Mouse (Mus musculus) CH12.LX (cell line): ENCODE measurements around the gene Gm20532. TPM values are rescaled to one million over a fixed set of nuclear protein-coding genes. Genes with fewer than 3 reads are reported as not detected.
A peak's percentile ranks its signal among the peaks of the same experiment; 100 is the strongest.
"Not testable (repeated sequence)": the region's sequence is repeated elsewhere in the genome, so short reads cannot be mapped to it uniquely, and the experiment has no call there.

Experiments
- DNase-seq: peaks from one replicate; pipeline ENCODE4 v3.0.0-alpha.2; 2013; ENCODE audit errors: extremely low read depth
- H3K27ac ChIP-seq: 2 replicates; pipeline ENCODE4 v1.5.1; 2012; ENCODE audit warnings: low read depth, mild to moderate bottlenecking, control low read depth, moderate library complexity; ENCODE audit not compliant: insufficient read depth
- H3K27me3 ChIP-seq: replicated peaks from 2 replicates; pipeline ENCODE3; 2012; ENCODE audit warnings: inconsistent platforms
- H3K36me3 ChIP-seq, 2 experiments: replicated peaks in 1 of 2; 2 replicates each; pipeline versions ENCODE3 to v1.6.1; 2012; ENCODE audit warnings: inconsistent platforms in 1 of 2, low read length in 1 of 2, mild to moderate bottlenecking in 1 of 2, mixed read lengths in 1 of 2, moderate library complexity in 1 of 2; ENCODE audit not compliant: control insufficient read depth in 1 of 2, insufficient read depth in 1 of 2
- H3K4me1 ChIP-seq, 2 experiments: 2 replicates each; pipeline ENCODE4 v1.6.1; 2012; ENCODE audit warnings: inconsistent platforms in 1 of 2, moderate library complexity in 1 of 2; ENCODE audit not compliant: insufficient read depth in 2 of 2, control insufficient read depth in 1 of 2
- H3K4me2 ChIP-seq: 2 replicates; pipeline ENCODE4 v1.6.1; 2012; ENCODE audit warnings: low read depth, mild to moderate bottlenecking, control low read depth; ENCODE audit not compliant: poor library complexity, insufficient read depth, severe bottlenecking
- H3K4me3 ChIP-seq, 3 experiments: fragments of 150-350 bp in 1 of 3; sonication (generic) in 1 of 3; replicated peaks in 1 of 3; 2 replicates each; pipeline versions ENCODE3 to v1.5.1; 2011 to 2012; ENCODE audit warnings: low read depth in 2 of 3, low read length in 2 of 3, mild to moderate bottlenecking in 2 of 3, moderate library complexity in 2 of 3, control low read depth in 1 of 3, improper control_type of control experiment in 1 of 3, inconsistent platforms in 1 of 3, mixed read lengths in 1 of 3; ENCODE audit not compliant: poor library complexity in 1 of 3
- H3K79me2 ChIP-seq: replicated peaks from 2 replicates; pipeline ENCODE4 v1.6.1; 2012; ENCODE audit warnings: mild to moderate bottlenecking, moderate library complexity; ENCODE audit not compliant: control insufficient read depth, poor library complexity, insufficient read depth, severe bottlenecking; ENCODE audit errors: extremely low read depth
- H3K9ac ChIP-seq: 2 replicates; pipeline ENCODE4 v1.6.1; 2012; ENCODE audit warnings: low read depth, mild to moderate bottlenecking, control low read depth, moderate library complexity; ENCODE audit not compliant: insufficient read depth
- H3K9me3 ChIP-seq: replicated peaks from 2 replicates; pipeline ENCODE3; 2012; ENCODE audit warnings: low read length, inconsistent platforms, mixed read lengths
- BHLHE40 ChIP-seq: IDR thresholded peaks from 2 replicates; pipeline ENCODE4 v1.6.1; 2011; ENCODE audit warnings: mild to moderate bottlenecking, low read depth, low read length, improper control_type of control experiment
- CHD1 ChIP-seq: IDR thresholded peaks from 2 replicates; pipeline ENCODE4 v1.6.1; 2012; ENCODE audit warnings: low read depth, low read length, improper control_type of control experiment, inconsistent platforms
- CHD2 ChIP-seq: IDR thresholded peaks from 2 replicates; pipeline ENCODE4 v1.6.1; 2011; ENCODE audit warnings: low read length, improper control_type of control experiment
- CTCF ChIP-seq, 2 experiments: IDR thresholded peaks in 1 of 2; conservative IDR thresholded peaks in 1 of 2; 2 replicates each; pipeline ENCODE4 v1.5.1; 2011 to 2012; ENCODE audit warnings: low read depth in 2 of 2, low read length in 2 of 2, improper control_type of control experiment in 1 of 2, inconsistent platforms in 1 of 2, mild to moderate bottlenecking in 1 of 2, moderate library complexity in 1 of 2
- ELF1 ChIP-seq: IDR thresholded peaks from 2 replicates; pipeline ENCODE4 v1.6.1; 2014; ENCODE audit warnings: low read depth, mild to moderate bottlenecking, inconsistent platforms, low read length, improper control_type of control experiment
- EP300 ChIP-seq: IDR thresholded peaks from 2 replicates; pipeline ENCODE4 v1.6.1; 2011; ENCODE audit warnings: low read length, improper control_type of control experiment
- ETS1 ChIP-seq: conservative IDR thresholded peaks from 2 replicates; pipeline ENCODE4 v1.6.1; 2012; ENCODE audit warnings: low read depth, mild to moderate bottlenecking, inconsistent platforms, low read length, improper control_type of control experiment, moderate library complexity
- HCFC1 ChIP-seq: IDR thresholded peaks from 2 replicates; pipeline ENCODE4 v1.6.1; 2012; ENCODE audit warnings: low read depth, mild to moderate bottlenecking, inconsistent platforms, low read length, improper control_type of control experiment
- JUN ChIP-seq: IDR thresholded peaks from 2 replicates; pipeline ENCODE4 v1.6.1; 2011; ENCODE audit warnings: low read depth, mild to moderate bottlenecking, low read length, improper control_type of control experiment, moderate library complexity; ENCODE audit not compliant: insufficient read depth
- KAT2A ChIP-seq: IDR thresholded peaks from 2 replicates; pipeline ENCODE4 v1.6.1; 2012; ENCODE audit warnings: low read length, improper control_type of control experiment, inconsistent platforms; ENCODE audit not compliant: insufficient replicate concordance
- MAFK ChIP-seq: IDR thresholded peaks from 2 replicates; pipeline ENCODE4 v1.6.1; 2011; ENCODE audit warnings: low read length, improper control_type of control experiment; ENCODE audit not compliant: insufficient replicate concordance
- MEF2A ChIP-seq: IDR thresholded peaks from 2 replicates; pipeline ENCODE4 v1.6.1; 2014; ENCODE audit warnings: low read depth, mild to moderate bottlenecking, inconsistent platforms, low read length, improper control_type of control experiment, borderline replicate concordance
- NELFE ChIP-seq: IDR thresholded peaks from 2 replicates; pipeline ENCODE4 v1.6.1; 2011; ENCODE audit warnings: low read depth, low read length, improper control_type of control experiment
- NRF1 ChIP-seq: IDR thresholded peaks from 2 replicates; pipeline ENCODE4 v1.6.1; 2014; ENCODE audit warnings: low read depth, mild to moderate bottlenecking, inconsistent platforms, low read length, improper control_type of control experiment, moderate library complexity
- PAX5 ChIP-seq: IDR thresholded peaks from 2 replicates; pipeline ENCODE4 v1.6.1; 2012; ENCODE audit warnings: low read length, inconsistent platforms, mixed read lengths
- POLR2A ChIP-seq: IDR thresholded peaks from 2 replicates; pipeline ENCODE4 v1.6.1; 2011; ENCODE audit warnings: low read depth, mild to moderate bottlenecking, improper control_type of control experiment, low read length
- RAD21 ChIP-seq: IDR thresholded peaks from 2 replicates; pipeline ENCODE4 v1.6.1; 2011; ENCODE audit warnings: low read depth, mild to moderate bottlenecking, low read length, improper control_type of control experiment, moderate library complexity
- RCOR1 ChIP-seq: conservative IDR thresholded peaks from 2 replicates; pipeline ENCODE4 v1.6.1; 2012; ENCODE audit warnings: low read depth, mild to moderate bottlenecking, inconsistent platforms, low read length, improper control_type of control experiment
- SMC3 ChIP-seq: IDR thresholded peaks from 2 replicates; pipeline ENCODE4 v1.6.1; 2011; ENCODE audit warnings: low read depth, low read length, improper control_type of control experiment
- ZC3H11A ChIP-seq: IDR thresholded peaks from 2 replicates; pipeline ENCODE4 v1.6.1; 2012; ENCODE audit warnings: low read depth, mild to moderate bottlenecking, inconsistent platforms, low read length, improper control_type of control experiment
- ZMIZ1 ChIP-seq: IDR thresholded peaks from 2 replicates; pipeline ENCODE4 v1.6.1; 2012; ENCODE audit warnings: low read depth, mild to moderate bottlenecking, inconsistent platforms, low read length, improper control_type of control experiment
- dilution Hi-C: fragments of 300-500 bp; cut with MboI; formaldehyde crosslinking; loops from 2 replicates; pipeline ENCODE4 v1.14.3; 2020; ENCODE audit warnings: low sequenced_read_pairs; ENCODE audit not compliant: extremely low pct_unique_long_range_greater_than_20kb, extremely low pct_ligation_motif_present
- in situ Hi-C: fragments of 300-500 bp; cut with MboI; formaldehyde crosslinking; loops from 3 replicates; pipeline ENCODE4 v1.14.3; 2019; ENCODE audit warnings: low sequenced_read_pairs, low pct_ligation_motif_present, low pct_unique_long_range_greater_than_20kb, mixed read lengths
- polyA plus RNA-seq: library from polyadenylated mRNA; unstranded; fragments of >175 nt; gene quantifications from 2 replicates; pipeline ENCODE4 v1.2.1, GENCODE M21; 2012; ENCODE audit warnings: low read depth; ENCODE audit not compliant: insufficient read length
- total RNA-seq, 2 experiments: library from RNA; depleted of rRNA; stranded (reverse); fragments of 300-350 nt in 1 of 2; fragments of >200 nt in 1 of 2; gene quantifications; 2 replicates each; pipeline ENCODE4 v1.2.3; 2012 to 2014

Gene Gm20532
- total and polyA plus RNA-seq, 3 experiments: not detected

- H3K4me3 ChIP-seq, H3K4me2 ChIP-seq, H3K9ac ChIP-seq, H3K27ac ChIP-seq, H3K36me3 ChIP-seq, dilution Hi-C loops, H3K9me3 ChIP-seq, H3K79me2 ChIP-seq, H3K4me1 ChIP-seq: not testable (repeated sequence)
- in situ Hi-C loops: loop anchor here (25.0 kb wide), 1 partner anchor 574 kb away; the partner anchor contains the start of gene Sardh
- peak; percentile 48 for DNase-seq
- peak; percentile 28 for TF ChIP-seq RAD21
- TF ChIP-seq CTCF (conservative IDR thresholded peaks at IDR 0.05 in 1 of 2, IDR thresholded peaks at IDR 0.05 in 1 of 2; ENCODE audit: low read depth in 2 of 2, low read length in 2 of 2): peak; percentile 61 to 65
- peak; percentile 45 for TF ChIP-seq SMC3
- H3K27me3 ChIP-seq: peaks cover 35% of the 10 kb centered on the region
These were observed 77.1 kb downstream of the Gm20532 start for GRCm38 (mm10) chr2:26663551-26663950.

DNA sequence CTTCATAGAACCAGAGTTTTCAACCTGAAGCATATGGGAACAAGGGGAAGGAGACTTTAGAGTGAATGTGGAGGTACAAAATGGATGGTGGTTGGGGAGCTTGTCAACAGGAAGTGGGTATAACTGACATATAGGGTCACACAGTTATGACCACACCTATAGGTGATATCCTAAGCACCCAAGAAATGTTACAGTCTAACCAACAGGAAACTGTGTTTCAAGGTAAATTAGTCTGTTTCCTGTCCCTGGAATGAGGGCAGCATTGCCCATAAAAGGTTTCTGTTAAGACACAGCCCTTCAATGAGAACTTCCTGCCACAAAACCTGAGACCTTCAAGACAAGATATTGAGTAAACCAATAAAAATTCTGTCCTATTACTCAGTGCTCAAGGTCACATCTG is 82.3 kb downstream of the Gm20532 start:
- no peak overlapping the region for H3K9ac ChIP-seq
- no peaks in the 10 kb centered on the region for H3K4me1 ChIP-seq
- no peak for DNase-seq
- peaks cover 22% of the 10 kb centered on the region for H3K27me3 ChIP-seq
- in situ Hi-C loops: loop anchor here (25.0 kb wide), 1 partner anchor 569 kb away; the partner anchor contains the start of gene Sardh
- TF ChIP-seq ELF1: no peak
- no peak for TF ChIP-seq PAX5
- no peak for TF ChIP-seq NELFE
- TF ChIP-seq JUN: no peak
- no peak for TF ChIP-seq RCOR1
- no peak for TF ChIP-seq ZC3H11A
- no peaks in the 10 kb centered on the region for H3K79me2 ChIP-seq
- H3K27ac ChIP-seq: no peak overlapping the region
- no peaks in the 10 kb centered on the region for H3K36me3 ChIP-seq
- H3K4me2 ChIP-seq: no peak overlapping the region
- H3K9me3 ChIP-seq: peaks cover 2% of the 10 kb centered on the region
- H3K4me3 ChIP-seq: no peak overlapping the region
- dilution Hi-C loops: no loop called here

GRCm38 (mm10) chr2:26671182-26671581 is 84.7 kb downstream of the Gm20532 start, which contains the start of gene Lcn4:
Gene Lcn4 (minus strand): TSS chr2:26671282.
- dilution Hi-C loops: no loop called here
- TF ChIP-seq MAFK (no peak), MEF2A (no peak), POLR2A (no peak), NELFE (no peak), NRF1 (no peak), CHD1 (no peak), HCFC1 (no peak), ZMIZ1 (no peak), ETS1 (no peak), EP300 (no peak), CTCF (conservative IDR thresholded peaks at IDR 0.05 in 1 of 2, IDR thresholded peaks at IDR 0.05 in 1 of 2; ENCODE audit: low read depth in 2 of 2, low read length in 2 of 2) (no peak), RAD21 (no peak), ZC3H11A (no peak), CHD2 (no peak), ELF1 (no peak), KAT2A (no peak), BHLHE40 (no peak)
- TF ChIP-seq, all 38 proteins: peak for 0
- Histone ChIP-seq H3K4me3 (no peak within 1 kb of the TSS), H3K9me3 (no peaks in the 10 kb centered on the region), H3K36me3 (no peaks in the 10 kb centered on the region), H3K9ac (no peak within 1 kb of the TSS), H3K4me1 (no peaks in the 10 kb centered on the region), H3K27ac (no peak within 1 kb of the TSS), H3K79me2 (no peaks in the 10 kb centered on the region), H3K27me3 (peaks cover 15% of the 10 kb centered on the region), H3K4me2 (no peak within 1 kb of the TSS)
- DNase-seq: no peak
- in situ Hi-C loops: loop anchor here (25.0 kb wide), 1 partner anchor 566 kb away; the partner anchor contains the start of gene Sardh
